Mouse (Mus musculus): Measurements from ENCODE around the gene Selenoh. TPM values are rescaled to one million over a fixed set of nuclear protein-coding genes. Genes with fewer than 3 reads are reported as not detected.
A peak's percentile ranks its signal among the peaks of the same experiment; 100 is the strongest.

The Selenoh gene
- 72.9 and 130 TPM in 2 replicates for polyA plus RNA-seq (2012; ENCODE audit: insufficient read depth, low replicate concordance)

DNA sequence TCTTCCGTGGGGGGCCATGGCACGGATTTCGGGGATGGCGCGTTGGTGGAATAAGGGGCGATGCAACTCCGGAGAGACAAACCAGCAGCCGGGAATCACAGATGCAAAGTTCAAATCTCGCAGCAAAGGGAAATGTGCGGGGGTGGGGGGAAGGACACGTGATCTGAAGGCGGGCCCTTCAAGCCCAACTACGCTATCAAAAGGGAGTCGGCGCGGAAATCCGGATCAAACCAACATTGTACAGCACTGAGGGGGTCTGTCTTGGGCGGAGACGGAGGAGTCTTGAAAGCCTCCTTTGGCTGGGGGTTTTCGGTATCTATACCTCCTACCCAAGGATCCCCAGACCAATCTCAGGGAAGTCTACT is at the start of gene Selenoh:
Gene Selenoh, minus strand, starts transcription at position 202 of the 365 bp plus-strand sequence.
- TF ChIP-seq GATA1 (IDR thresholded peaks at IDR 0.05; ENCODE audit: borderline replicate concordance, low read length) (no peak), FLI1 (IDR thresholded peaks at IDR 0.05; ENCODE audit: low read length) (no peak)
- Histone ChIP-seq H3K4me1 (peaks cover 29% of the 10 kb centered on the region), H3K4me3 (replicated peaks) (peak within 1 kb of the TSS; percentile 97), H3K9me3 (no peaks in the 10 kb centered on the region), H3K27me3 (replicated peaks) (no peaks in the 10 kb centered on the region), H3K36me3 (replicated peaks; ENCODE audit: low read length) (peaks cover 32% of the 10 kb centered on the region)

GRCm38 (mm10) chr2:84717357-84717756 is 46.8 kb upstream of the Selenoh start:
- peaks cover 34% of the 10 kb centered on the region for H3K4me1 ChIP-seq
- no peaks in the 10 kb centered on the region for H3K27me3 ChIP-seq (replicated peaks)
- no peak overlapping the region for H3K4me3 ChIP-seq (replicated peaks)
- H3K36me3 ChIP-seq (replicated peaks; ENCODE audit: low read length): peaks cover 14% of the 10 kb centered on the region
- TF ChIP-seq FLI1 (IDR thresholded peaks at IDR 0.05; ENCODE audit: low read length) (no peak), GATA1 (IDR thresholded peaks at IDR 0.05; ENCODE audit: borderline replicate concordance, low read length) (no peak)
- H3K9me3 ChIP-seq: no peaks in the 10 kb centered on the region

DNA sequence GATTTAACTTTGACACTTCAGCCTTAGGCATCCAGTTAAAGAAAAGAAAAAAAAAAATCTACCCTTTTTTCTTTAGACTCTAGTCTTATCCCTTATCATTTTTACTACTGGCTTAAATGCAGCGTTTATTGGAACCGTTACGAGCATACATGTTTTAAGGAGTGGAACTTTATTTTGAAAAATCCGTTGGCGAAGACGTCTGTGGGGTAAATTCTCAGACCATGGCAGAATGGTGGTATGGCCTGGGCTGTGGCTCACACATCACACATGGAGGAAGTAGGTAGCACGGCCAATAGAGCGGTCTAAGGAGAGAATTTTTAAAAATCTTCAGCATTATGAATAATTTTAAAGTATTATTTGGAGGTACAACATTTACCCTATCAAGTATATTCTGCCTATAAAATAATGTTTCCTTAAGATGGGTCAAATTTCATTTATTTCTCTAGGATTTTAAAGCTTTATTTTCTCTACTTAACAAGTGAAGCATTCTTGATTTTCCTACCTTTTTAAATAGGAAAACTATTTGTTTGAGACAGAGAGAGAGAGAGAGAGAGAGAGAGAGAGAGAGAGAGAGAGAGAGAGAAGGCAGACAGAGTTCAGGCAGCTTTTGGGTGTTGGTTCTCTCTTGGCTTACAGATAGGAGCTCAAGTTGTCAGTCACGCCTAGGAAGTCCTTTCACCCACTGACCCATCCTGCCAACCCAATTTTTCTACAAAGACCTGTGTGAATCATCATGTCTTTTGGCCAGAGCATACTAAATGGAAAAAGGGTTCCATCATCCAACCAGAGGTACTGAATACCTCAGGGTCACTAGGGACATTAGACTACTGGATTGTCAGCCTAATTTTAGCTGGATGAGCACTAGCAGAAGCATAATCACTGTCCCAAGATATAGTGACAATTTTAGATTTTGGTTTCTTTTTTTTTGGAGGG is 46.1 kb upstream of the Selenoh start:
- TF ChIP-seq GATA1 (IDR thresholded peaks at IDR 0.05; ENCODE audit: borderline replicate concordance, low read length) (no peak), FLI1 (IDR thresholded peaks at IDR 0.05; ENCODE audit: low read length) (no peak)
- Histone ChIP-seq H3K4me1 (peaks cover 39% of the 10 kb centered on the region), H3K9me3 (no peaks in the 10 kb centered on the region), H3K36me3 (replicated peaks; ENCODE audit: low read length) (peaks cover 8% of the 10 kb centered on the region), H3K4me3 (replicated peaks) (peak overlapping the region; percentile 97), H3K27me3 (replicated peaks) (no peaks in the 10 kb centered on the region)

GRCm38 (mm10) chr2:84715562-84716361 is 45.2 kb upstream of the Selenoh start:
- H3K36me3 ChIP-seq (replicated peaks; ENCODE audit: low read length): peaks cover 10% of the 10 kb centered on the region
- H3K4me3 ChIP-seq (replicated peaks): peak overlapping the region; percentile 97
- TF ChIP-seq FLI1 (IDR thresholded peaks at IDR 0.05; ENCODE audit: low read length) (no peak), GATA1 (IDR thresholded peaks at IDR 0.05; ENCODE audit: borderline replicate concordance, low read length) (no peak)
- peaks cover 36% of the 10 kb centered on the region for H3K4me1 ChIP-seq
- H3K9me3 ChIP-seq: no peaks in the 10 kb centered on the region
- H3K27me3 ChIP-seq (replicated peaks): no peaks in the 10 kb centered on the region

DNA sequence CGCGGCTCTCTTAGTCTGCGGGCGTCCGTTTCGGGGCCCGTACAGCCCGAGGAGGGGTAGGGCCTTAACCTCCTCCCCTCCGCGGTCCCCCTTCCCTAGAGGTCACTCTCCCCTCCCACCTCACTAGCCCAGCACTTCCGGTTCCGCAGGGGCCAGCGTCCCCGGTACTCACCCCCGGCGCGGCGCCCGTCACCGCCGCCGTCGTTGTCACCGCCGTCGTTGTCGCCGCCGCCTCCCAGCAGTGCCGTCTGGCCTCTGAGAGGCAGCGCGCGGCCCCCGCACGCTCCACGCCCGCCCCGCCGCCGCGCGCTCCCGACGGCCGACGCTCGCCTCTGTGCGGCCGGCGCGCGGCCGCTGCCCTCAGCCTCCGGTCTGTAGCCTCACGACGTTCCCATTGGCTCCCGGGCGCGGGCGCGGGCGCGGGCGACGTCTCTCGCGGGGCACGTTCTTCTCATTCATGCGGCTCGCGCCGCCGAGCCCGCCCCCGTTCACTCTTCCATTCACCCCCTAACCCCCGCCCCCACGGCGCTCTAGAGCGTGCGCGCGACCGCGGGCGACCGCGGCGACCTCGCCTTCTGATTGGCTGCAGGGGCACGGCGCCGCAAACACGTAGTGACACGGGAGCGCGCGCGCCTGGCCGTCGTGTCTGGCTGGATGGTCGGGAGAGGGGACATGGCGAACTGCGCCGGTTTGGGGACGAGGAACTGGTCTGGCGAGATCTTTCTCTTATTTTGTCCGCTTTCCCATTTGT is 44.4 kb upstream of the Selenoh start, which contains the start of gene Zdhhc5:
Gene Zdhhc5, minus strand, starts transcription at position 370 of the 751 bp plus-strand sequence.
- no peaks in the 10 kb centered on the region for H3K27me3 ChIP-seq (replicated peaks)
- no peak for TF ChIP-seq GATA1 (IDR thresholded peaks at IDR 0.05; ENCODE audit: borderline replicate concordance, low read length)
- no peak for TF ChIP-seq FLI1 (IDR thresholded peaks at IDR 0.05; ENCODE audit: low read length)
- peaks cover 43% of the 10 kb centered on the region for H3K4me1 ChIP-seq
- H3K36me3 ChIP-seq (replicated peaks; ENCODE audit: low read length): peaks cover 17% of the 10 kb centered on the region
- no peaks in the 10 kb centered on the region for H3K9me3 ChIP-seq
- H3K4me3 ChIP-seq (replicated peaks): peak within 1 kb of the TSS; percentile 97

GRCm38 (mm10) chr2:84714422-84714810 is 43.8 kb upstream of the Selenoh start:
- TF ChIP-seq GATA1 (IDR thresholded peaks at IDR 0.05; ENCODE audit: borderline replicate concordance, low read length): no peak
- no peak for TF ChIP-seq FLI1 (IDR thresholded peaks at IDR 0.05; ENCODE audit: low read length)
- Histone ChIP-seq H3K27me3 (replicated peaks) (no peaks in the 10 kb centered on the region), H3K36me3 (replicated peaks; ENCODE audit: low read length) (peaks cover 23% of the 10 kb centered on the region), H3K4me1 (peaks cover 47% of the 10 kb centered on the region), H3K4me3 (replicated peaks) (peak overlapping the region; percentile 97), H3K9me3 (no peaks in the 10 kb centered on the region)

DNA sequence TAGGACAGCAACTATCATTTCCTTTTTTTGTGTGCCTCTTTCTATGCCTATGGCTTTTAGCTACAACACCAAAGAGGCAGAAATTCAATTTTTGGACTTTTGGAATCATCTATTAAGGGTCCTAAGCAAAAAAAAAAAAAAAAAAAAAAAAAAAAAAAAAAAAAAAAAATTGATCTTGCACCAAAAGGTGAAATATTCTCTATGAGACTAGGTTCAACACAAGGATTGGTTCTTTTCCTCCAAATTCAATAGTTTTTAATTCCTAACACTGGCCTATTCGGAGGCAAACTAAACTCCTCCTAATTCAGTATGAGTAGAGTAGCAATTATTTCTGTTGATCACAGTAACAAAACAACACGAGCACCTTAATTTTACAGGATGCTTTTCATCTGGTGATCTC is 41.3 kb upstream of the Selenoh start:
- peaks cover 62% of the 10 kb centered on the region for H3K4me1 ChIP-seq
- H3K9me3 ChIP-seq: no peaks in the 10 kb centered on the region
- H3K36me3 ChIP-seq (replicated peaks; ENCODE audit: low read length): peaks cover 48% of the 10 kb centered on the region
- no peaks in the 10 kb centered on the region for H3K27me3 ChIP-seq (replicated peaks)
- no peak for TF ChIP-seq GATA1 (IDR thresholded peaks at IDR 0.05; ENCODE audit: borderline replicate concordance, low read length)
- no peak for TF ChIP-seq FLI1 (IDR thresholded peaks at IDR 0.05; ENCODE audit: low read length)
- H3K4me3 ChIP-seq (replicated peaks): no peak overlapping the region

GRCm38 (mm10) chr2:84707523-84707922 is 37.0 kb upstream of the Selenoh start:
- peaks cover 80% of the 10 kb centered on the region for H3K36me3 ChIP-seq (replicated peaks; ENCODE audit: low read length)
- H3K4me3 ChIP-seq (replicated peaks): no peak overlapping the region
- TF ChIP-seq FLI1 (IDR thresholded peaks at IDR 0.05; ENCODE audit: low read length) (no peak), GATA1 (IDR thresholded peaks at IDR 0.05; ENCODE audit: borderline replicate concordance, low read length) (no peak)
- peaks cover 83% of the 10 kb centered on the region for H3K4me1 ChIP-seq
- no peaks in the 10 kb centered on the region for H3K9me3 ChIP-seq
- H3K27me3 ChIP-seq (replicated peaks): no peaks in the 10 kb centered on the region

DNA sequence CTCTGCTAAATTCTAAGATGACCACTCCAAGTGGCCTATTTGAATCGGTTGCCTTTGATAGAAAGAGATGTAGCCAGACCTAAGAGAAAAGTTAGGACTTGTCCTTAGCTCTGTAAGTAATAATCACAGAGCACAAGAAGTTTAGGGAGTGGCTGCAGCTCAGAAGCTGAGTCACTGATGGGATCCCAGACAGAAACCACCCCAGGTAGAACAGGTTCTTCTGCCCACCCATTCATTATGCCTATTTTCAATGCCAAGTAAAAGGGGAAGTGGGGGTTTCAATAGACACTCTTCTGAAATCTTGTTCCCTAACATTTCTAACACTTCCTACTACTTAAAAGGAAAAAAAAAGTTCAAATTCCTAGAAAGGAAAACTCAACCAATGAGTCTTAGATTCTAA is 34.7 kb upstream of the Selenoh start:
- Histone ChIP-seq H3K36me3 (replicated peaks; ENCODE audit: low read length) (peaks cover 83% of the 10 kb centered on the region), H3K4me3 (replicated peaks) (no peak overlapping the region), H3K4me1 (peaks cover 71% of the 10 kb centered on the region), H3K27me3 (replicated peaks) (no peaks in the 10 kb centered on the region), H3K9me3 (no peaks in the 10 kb centered on the region)
- TF ChIP-seq FLI1 (IDR thresholded peaks at IDR 0.05; ENCODE audit: low read length): no peak
- no peak for TF ChIP-seq GATA1 (IDR thresholded peaks at IDR 0.05; ENCODE audit: borderline replicate concordance, low read length)
